Mouse (Mus musculus) limb, embryonic 12.5 days (tissue): ENCODE measurements around the gene Cdc40. TPM values are rescaled to one million over a fixed set of nuclear protein-coding genes. Genes with fewer than 3 reads are reported as not detected.
A peak's percentile ranks its signal among the peaks of the same experiment; 100 is the strongest.

Source experiments
- ATAC-seq: fragments of 200-750 bp; cut with Nextera tagmentation; 2 replicates; pipeline ENCODE4 v1.8.0; 2017; ENCODE audit warnings: low read depth, moderate TSS enrichment; ENCODE audit not compliant: insufficient number of reproducible peaks, insufficient read depth, low FRiP score, low TSS enrichment
- H3K27ac ChIP-seq: fragments of 300-500 bp; sonication (generic); 2 replicates; pipeline ENCODE4 v1.5.1; 2016; ENCODE audit warnings: mild to moderate bottlenecking, moderate library complexity
- H3K27me3 ChIP-seq: fragments of 300-500 bp; sonication (generic); 2 replicates; pipeline ENCODE4 v1.6.1; 2016; ENCODE audit warnings: mild to moderate bottlenecking, moderate library complexity
- H3K36me3 ChIP-seq: fragments of 300-500 bp; sonication (generic); 2 replicates; pipeline ENCODE4 v1.6.1; 2016; ENCODE audit warnings: mild to moderate bottlenecking, moderate library complexity
- H3K4me1 ChIP-seq: fragments of 300-500 bp; sonication (generic); replicated peaks from 2 replicates; pipeline ENCODE4 v1.6.1; 2016
- H3K4me2 ChIP-seq: fragments of 300-500 bp; sonication (generic); 2 replicates; pipeline ENCODE4 v1.6.1; 2016; ENCODE audit warnings: mild to moderate bottlenecking, moderate library complexity
- H3K4me3 ChIP-seq: fragments of 300-500 bp; sonication (generic); replicated peaks from 2 replicates; pipeline ENCODE4 v1.5.1; 2016; ENCODE audit warnings: mild to moderate bottlenecking
- H3K9ac ChIP-seq: fragments of 300-500 bp; sonication (generic); replicated peaks from 2 replicates; pipeline ENCODE4 v1.6.1; 2016; ENCODE audit warnings: mild to moderate bottlenecking, moderate library complexity
- H3K9me3 ChIP-seq: fragments of 300-500 bp; sonication (generic); 2 replicates; pipeline ENCODE4 v1.6.1; 2016; ENCODE audit warnings: mild to moderate bottlenecking, moderate library complexity
- WGBS: fragments of 180-500 bp; shearing (Covaris S2); methylation state at CpG from one replicate; pipeline ENCODE4 v1.1.7; 2016; 5-methylcytosine and 5-hydroxymethylcytosine counted together
- polyA plus RNA-seq: library from polyadenylated mRNA; unstranded; fragments of >200 nt; fragmentation: Nextera tagmentation; extraction: Ambion mirVana; gene quantifications from 2 replicates; pipeline ENCODE4 v1.2.1, GENCODE M21; 2016

Gene Cdc40
- polyA plus RNA-seq, 1 experiment from 2014 or later = 41.7 TPM

GRCm38 (mm10) chr10:40857599-40857998 is 25.5 kb downstream of the Cdc40 start:
- Histone ChIP-seq H3K36me3 (peaks cover 12% of the 10 kb centered on the region; the same call in 1 of the 2 replicates), H3K27ac (no peak overlapping the region), H3K4me3 (no peak overlapping the region), H3K4me1 (no peaks in the 10 kb centered on the region), H3K4me2 (no peak overlapping the region), H3K9me3 (no peaks in the 10 kb centered on the region), H3K9ac (no peak overlapping the region), H3K27me3 (no peaks in the 10 kb centered on the region)
- ATAC-seq = no peak
- WGBS = 88% methylated on average over 8 of the region's 8 CpGs

- Histone ChIP-seq H3K27ac (no peak overlapping the region), H3K9me3 (no peaks in the 10 kb centered on the region), H3K4me2 (no peak overlapping the region), H3K9ac (no peak overlapping the region), H3K36me3 (peaks cover 12% of the 10 kb centered on the region; the same call in 1 of the 2 replicates), H3K4me3 (no peak overlapping the region), H3K4me1 (no peaks in the 10 kb centered on the region), H3K27me3 (no peaks in the 10 kb centered on the region)
- no peak for ATAC-seq
- 92% methylated on average over 7 of the region's 7 CpGs for WGBS
Measured at GRCm38 (mm10) chr10:40856703-40857102, 26.4 kb downstream of the Cdc40 start.

GRCm38 (mm10) chr10:40855616-40856015 is 27.5 kb downstream of the Cdc40 start:
- no peak for ATAC-seq
- H3K9me3 ChIP-seq = no peaks in the 10 kb centered on the region
- no peak overlapping the region for H3K27ac ChIP-seq
- H3K9ac ChIP-seq = no peak overlapping the region
- H3K4me2 ChIP-seq = no peak overlapping the region
- WGBS = 49% methylated on average over 2 of the region's 2 CpGs
- peaks cover 16% of the 10 kb centered on the region; the same call in 1 of the 2 replicates for H3K36me3 ChIP-seq
- H3K4me1 ChIP-seq = no peaks in the 10 kb centered on the region
- H3K4me3 ChIP-seq = no peak overlapping the region
- H3K27me3 ChIP-seq = no peaks in the 10 kb centered on the region

- no peaks in the 10 kb centered on the region for H3K27me3 ChIP-seq
- no peak overlapping the region for H3K4me2 ChIP-seq
- H3K9ac ChIP-seq = no peak overlapping the region
- H3K9me3 ChIP-seq = no peaks in the 10 kb centered on the region
- H3K4me1 ChIP-seq = no peaks in the 10 kb centered on the region
- no peak overlapping the region for H3K27ac ChIP-seq
- no peak overlapping the region for H3K4me3 ChIP-seq
- no peak for ATAC-seq
- peaks cover 54% of the 10 kb centered on the region for H3K36me3 ChIP-seq
Measured at GRCm38 (mm10) chr10:40851138-40851537, 32.0 kb downstream of the Cdc40 start.

GRCm38 (mm10) chr10:40850644-40851043 is 32.5 kb downstream of the Cdc40 start:
- ATAC-seq = no peak
- Histone ChIP-seq H3K4me1 (peaks cover under 1% of the 10 kb centered on the region), H3K4me3 (no peak overlapping the region), H3K27me3 (no peaks in the 10 kb centered on the region), H3K27ac (no peak overlapping the region), H3K9ac (no peak overlapping the region), H3K36me3 (peaks cover 54% of the 10 kb centered on the region), H3K9me3 (no peaks in the 10 kb centered on the region), H3K4me2 (no peak overlapping the region)
- 87% methylated on average over 2 of the region's 2 CpGs for WGBS

GRCm38 (mm10) chr10:40847176-40847874 is 35.8 kb downstream of the Cdc40 start:
- H3K9ac ChIP-seq = no peak overlapping the region
- H3K4me3 ChIP-seq = no peak overlapping the region
- H3K27ac ChIP-seq = no peak overlapping the region
- no peak for ATAC-seq
- peaks cover 26% of the 10 kb centered on the region for H3K4me1 ChIP-seq
- no peak overlapping the region for H3K4me2 ChIP-seq
- WGBS = 95% methylated on average over 10 of the region's 10 CpGs
- H3K9me3 ChIP-seq = no peaks in the 10 kb centered on the region
- H3K36me3 ChIP-seq = peaks cover 57% of the 10 kb centered on the region
- H3K27me3 ChIP-seq = no peaks in the 10 kb centered on the region

GRCm38 (mm10) chr10:40845626-40846025 is 37.5 kb downstream of the Cdc40 start:
- H3K4me3 ChIP-seq = no peak overlapping the region
- peak overlapping the region; percentile 66; the same call in 1 of the 2 replicates for H3K27ac ChIP-seq
- no peak overlapping the region for H3K4me2 ChIP-seq
- WGBS = 80% methylated on average over 6 of the region's 6 CpGs
- ATAC-seq = no peak
- H3K36me3 ChIP-seq = peaks cover 66% of the 10 kb centered on the region
- H3K9ac ChIP-seq = no peak overlapping the region
- no peaks in the 10 kb centered on the region for H3K9me3 ChIP-seq
- H3K4me1 ChIP-seq = peaks cover 26% of the 10 kb centered on the region
- no peaks in the 10 kb centered on the region for H3K27me3 ChIP-seq

GRCm38 (mm10) chr10:40844546-40844945 is 38.6 kb downstream of the Cdc40 start:
- peaks cover 66% of the 10 kb centered on the region for H3K36me3 ChIP-seq
- no peak overlapping the region; the same call in 1 of the 2 replicates for H3K4me3 ChIP-seq
- no peaks in the 10 kb centered on the region for H3K27me3 ChIP-seq
- peak overlapping the region; percentile 36 for H3K27ac ChIP-seq
- no peak overlapping the region for H3K9ac ChIP-seq
- no peaks in the 10 kb centered on the region for H3K9me3 ChIP-seq
- WGBS = 31% methylated on average over 10 of the region's 10 CpGs
- peak overlapping the region; percentile 35 for H3K4me2 ChIP-seq
- peak; percentile 76; the same call in 1 of the 2 replicates for ATAC-seq
- H3K4me1 ChIP-seq = peaks cover 26% of the 10 kb centered on the region

- Histone ChIP-seq H3K4me2 (peak overlapping the region; percentile 35; the same call in 1 of the 2 replicates), H3K27me3 (no peaks in the 10 kb centered on the region), H3K9ac (no peak overlapping the region), H3K27ac (peak overlapping the region; percentile 36), H3K4me1 (peaks cover 26% of the 10 kb centered on the region), H3K9me3 (no peaks in the 10 kb centered on the region), H3K36me3 (peaks cover 61% of the 10 kb centered on the region), H3K4me3 (no peak overlapping the region)
- ATAC-seq = no peak
- WGBS = 60% methylated on average over 5 of the region's 5 CpGs
Measured at GRCm38 (mm10) chr10:40843841-40844240, 39.3 kb downstream of the Cdc40 start.

- H3K4me1 ChIP-seq = peaks cover 22% of the 10 kb centered on the region
- H3K4me3 ChIP-seq = no peak overlapping the region
- peaks cover 61% of the 10 kb centered on the region for H3K36me3 ChIP-seq
- H3K9ac ChIP-seq = no peak overlapping the region
- ATAC-seq = no peak
- H3K27ac ChIP-seq = no peak overlapping the region
- no peak overlapping the region for H3K4me2 ChIP-seq
- H3K9me3 ChIP-seq = no peaks in the 10 kb centered on the region
- H3K27me3 ChIP-seq = no peaks in the 10 kb centered on the region
- 92% methylated on average over 5 of the region's 5 CpGs for WGBS
Measured at GRCm38 (mm10) chr10:40840086-40840485, 43.0 kb downstream of the Cdc40 start.

- H3K4me3 ChIP-seq = no peak overlapping the region
- H3K4me2 ChIP-seq = no peak overlapping the region
- 88% methylated on average over 7 of the region's 7 CpGs for WGBS
- ATAC-seq = no peak
- peaks cover 61% of the 10 kb centered on the region for H3K36me3 ChIP-seq
- no peak overlapping the region for H3K9ac ChIP-seq
- H3K9me3 ChIP-seq = no peaks in the 10 kb centered on the region
- no peak overlapping the region for H3K27ac ChIP-seq
- no peaks in the 10 kb centered on the region for H3K27me3 ChIP-seq
- H3K4me1 ChIP-seq = no peaks in the 10 kb centered on the region
Measured at GRCm38 (mm10) chr10:40831267-40831666, 51.8 kb downstream of the Cdc40 start.

GRCm38 (mm10) chr10:40830312-40830711 is 52.8 kb downstream of the Cdc40 start:
- 94% methylated on average over 3 of the region's 3 CpGs for WGBS
- H3K9ac ChIP-seq = no peak overlapping the region
- H3K36me3 ChIP-seq = peaks cover 52% of the 10 kb centered on the region
- ATAC-seq = no peak
- no peak overlapping the region for H3K27ac ChIP-seq
- H3K4me2 ChIP-seq = no peak overlapping the region
- H3K4me3 ChIP-seq = no peak overlapping the region
- no peaks in the 10 kb centered on the region for H3K27me3 ChIP-seq
- no peaks in the 10 kb centered on the region for H3K9me3 ChIP-seq
- no peaks in the 10 kb centered on the region for H3K4me1 ChIP-seq
